Mouse (Mus musculus) megakaryocyte-erythroid progenitor cell, adult 5 weeks (primary cell): ENCODE results near the gene Efhd2. TPM values are rescaled to one million over a fixed set of nuclear protein-coding genes. Genes with fewer than 3 reads are reported as not detected.

Source experiments
- polyA plus RNA-seq: library from polyadenylated mRNA; stranded (reverse); fragments of >175 nt; gene quantifications from 2 replicates; pipeline ENCODE4 v1.2.3, GENCODE M21; 2012

Gene Efhd2
- polyA plus RNA-seq: 100 and 107 TPM in 2 replicates

GRCm38 (mm10) chr4:141874601-141875460, at the start of gene Efhd2:
Gene Efhd2, minus strand, starts transcription at chr4:141874920.

GRCm38 (mm10) chr4:141845999-141846398, 28.7 kb downstream of the Efhd2 start, which contains the start of gene Ctrc:
Gene Ctrc, minus strand, starts transcription at chr4:141846359.

GRCm38 (mm10) chr4:141826060-141826459, 48.7 kb downstream of the Efhd2 start, which contains the start of gene Cela2a:
Gene Cela2a, minus strand, starts transcription at chr4:141826160.

Other genes starting within 250 kb of the Efhd2 start
- gene Plekhm2, start 210.0 kb downstream of the Efhd2 start, polyA plus RNA-seq: 42.1 and 42.7 TPM in 2 replicates
- 2.7 and 2.8 TPM in 2 replicates for gene Rsc1a1, start 189.3 kb downstream of the Efhd2 start, polyA plus RNA-seq
- 11.9 and 12.8 TPM in 2 replicates for gene Ddi2, start 151.5 kb downstream of the Efhd2 start, polyA plus RNA-seq
- gene Agmat, start 128.2 kb downstream of the Efhd2 start, polyA plus RNA-seq: 0.07 and 0.15 TPM in 2 replicates
- 1.7 and 1.8 TPM in 2 replicates for gene Dnajc16, start 84.0 kb downstream of the Efhd2 start, polyA plus RNA-seq
- 13.0 and 16.1 TPM in 2 replicates for gene Casp9, start 81.3 kb downstream of the Efhd2 start, polyA plus RNA-seq
- gene Cela2a, start 48.8 kb downstream of the Efhd2 start, polyA plus RNA-seq: not detected in 2 replicates
- not detected in 2 replicates for gene Ctrc, start 28.6 kb downstream of the Efhd2 start, polyA plus RNA-seq
- 0.11 and 0.27 TPM in 2 replicates for gene Fhad1, start 140.2 kb upstream of the Efhd2 start, polyA plus RNA-seq
- 1.6 and 2.1 TPM in 2 replicates for gene Tmem51, start 209.4 kb upstream of the Efhd2 start, polyA plus RNA-seq